Mouse (Mus musculus): Measurements from ENCODE around the gene Slc2a9. TPM values are rescaled to one million over a fixed set of nuclear protein-coding genes. Genes with fewer than 3 reads are reported as not detected.
A peak's percentile ranks its signal among the peaks of the same experiment; 100 is the strongest.

Slc2a9 gene
- polyA plus RNA-seq, 1 experiment from 2014 or later = 0.34 TPM

GRCm38 (mm10) chr5:38334582-38334981 lies 168.4 kb downstream of the Slc2a9 start:
- WGBS = 33% methylated on average over 1 of the region's 1 CpGs
- Histone ChIP-seq H3K27me3 (replicated peaks; ENCODE audit: low read depth, poor library complexity, severe bottlenecking) (no peaks in the 10 kb centered on the region), H3K4me1 (no peaks in the 10 kb centered on the region), H3K36me3 (replicated peaks) (no peaks in the 10 kb centered on the region), H3K4me3 (no peak overlapping the region), H3K9me3 (no peaks in the 10 kb centered on the region), H3K27ac (replicated peaks) (no peak overlapping the region)
- DNase-seq (ENCODE audit: low spot score) = no peak

- Histone ChIP-seq H3K36me3 (replicated peaks) (no peaks in the 10 kb centered on the region), H3K27me3 (replicated peaks; ENCODE audit: low read depth, poor library complexity, severe bottlenecking) (no peaks in the 10 kb centered on the region)
Measured at GRCm38 (mm10) chr5:38333381-38333780, 169.6 kb downstream of the Slc2a9 start.

GRCm38 (mm10) chr5:38318966-38319786 lies 183.8 kb downstream of the Slc2a9 start, which contains the start of gene Drd5:
Gene Drd5, plus strand, starts transcription at chr5:38319367.
- no peaks in the 10 kb centered on the region for H3K36me3 ChIP-seq (replicated peaks)
- WGBS = 2% methylated on average over 67 of the region's 67 CpGs
- H3K27ac ChIP-seq (replicated peaks) = no peak within 1 kb of the TSS; the same call in 1 of the 2 replicates
- no peaks in the 10 kb centered on the region for H3K9me3 ChIP-seq
- H3K4me3 ChIP-seq = peak within 1 kb of the TSS; percentile 63
- peaks cover 72% of the 10 kb centered on the region for H3K27me3 ChIP-seq (replicated peaks; ENCODE audit: low read depth, poor library complexity, severe bottlenecking)
- DNase-seq (ENCODE audit: low spot score) = peak; percentile 53
- peaks cover 18% of the 10 kb centered on the region for H3K4me1 ChIP-seq

More at GRCm38 (mm10) chr5:38333381-38333780, 169.6 kb downstream of the Slc2a9 start:
- no peak for DNase-seq (ENCODE audit: low spot score)
- Histone ChIP-seq H3K4me1 (no peaks in the 10 kb centered on the region), H3K9me3 (no peaks in the 10 kb centered on the region), H3K4me3 (no peak overlapping the region), H3K27ac (replicated peaks) (no peak overlapping the region)
- 76% methylated on average over 4 of the region's 4 CpGs for WGBS

- H3K9me3 ChIP-seq = no peaks in the 10 kb centered on the region
- peaks cover 7% of the 10 kb centered on the region; the same call in 1 of the 2 replicates for H3K4me1 ChIP-seq
- no peak for DNase-seq (ENCODE audit: low spot score)
- no peaks in the 10 kb centered on the region for H3K36me3 ChIP-seq (replicated peaks)
- H3K4me3 ChIP-seq = no peak overlapping the region
- H3K27ac ChIP-seq (replicated peaks) = no peak overlapping the region
- 72% methylated on average over 3 of the region's 3 CpGs for WGBS
- peaks cover 19% of the 10 kb centered on the region for H3K27me3 ChIP-seq (replicated peaks; ENCODE audit: low read depth, poor library complexity, severe bottlenecking)
Measured at GRCm38 (mm10) chr5:38309795-38310194, 193.1 kb downstream of the Slc2a9 start.

- Histone ChIP-seq H3K4me3 (no peak overlapping the region), H3K9me3 (no peaks in the 10 kb centered on the region), H3K27me3 (replicated peaks; ENCODE audit: low read depth, poor library complexity, severe bottlenecking) (peaks cover 19% of the 10 kb centered on the region), H3K36me3 (replicated peaks) (no peaks in the 10 kb centered on the region), H3K4me1 (peaks cover 7% of the 10 kb centered on the region; the same call in 1 of the 2 replicates), H3K27ac (replicated peaks) (no peak overlapping the region)
- 52% methylated on average over 5 of the region's 5 CpGs for WGBS
- DNase-seq (ENCODE audit: low spot score) = peak; percentile 52
Measured at GRCm38 (mm10) chr5:38308873-38309272, 194.1 kb downstream of the Slc2a9 start.

- Histone ChIP-seq H3K4me1 (peaks cover 12% of the 10 kb centered on the region; the same call in 1 of the 2 replicates), H3K27me3 (replicated peaks; ENCODE audit: low read depth, poor library complexity, severe bottlenecking) (peaks cover 23% of the 10 kb centered on the region), H3K4me3 (peak overlapping the region; percentile 51), H3K36me3 (replicated peaks) (no peaks in the 10 kb centered on the region), H3K27ac (replicated peaks) (no peak overlapping the region), H3K9me3 (no peaks in the 10 kb centered on the region)
- WGBS = 9% methylated on average over 26 of the region's 26 CpGs
- peak; percentile 90 for DNase-seq (ENCODE audit: low spot score)
Measured at GRCm38 (mm10) chr5:38307255-38308101, 195.5 kb downstream of the Slc2a9 start.

GRCm38 (mm10) chr5:38305241-38305640 lies 197.7 kb downstream of the Slc2a9 start:
- Histone ChIP-seq H3K27ac (replicated peaks) (no peak overlapping the region), H3K27me3 (replicated peaks; ENCODE audit: low read depth, poor library complexity, severe bottlenecking) (peaks cover 29% of the 10 kb centered on the region), H3K4me1 (peaks cover 12% of the 10 kb centered on the region; the same call in 1 of the 2 replicates), H3K4me3 (no peak overlapping the region), H3K36me3 (replicated peaks) (no peaks in the 10 kb centered on the region), H3K9me3 (no peaks in the 10 kb centered on the region)
- DNase-seq (ENCODE audit: low spot score) = no peak
- 57% methylated on average over 2 of the region's 2 CpGs for WGBS

GRCm38 (mm10) chr5:38302651-38303050 lies 200.3 kb downstream of the Slc2a9 start:
- Histone ChIP-seq H3K9me3 (no peaks in the 10 kb centered on the region), H3K27me3 (replicated peaks; ENCODE audit: low read depth, poor library complexity, severe bottlenecking) (peaks cover 10% of the 10 kb centered on the region; the same call in 1 of the 2 replicates), H3K36me3 (replicated peaks) (no peaks in the 10 kb centered on the region), H3K4me1 (peaks cover 14% of the 10 kb centered on the region; the same call in 1 of the 2 replicates), H3K27ac (replicated peaks) (no peak overlapping the region), H3K4me3 (no peak overlapping the region)
- DNase-seq (ENCODE audit: low spot score) = no peak
- 46% methylated on average over 12 of the region's 12 CpGs for WGBS

- no peaks in the 10 kb centered on the region for H3K9me3 ChIP-seq
- peaks cover 10% of the 10 kb centered on the region; the same call in 1 of the 2 replicates for H3K27me3 ChIP-seq (replicated peaks; ENCODE audit: low read depth, poor library complexity, severe bottlenecking)
- 91% methylated on average over 12 of the region's 12 CpGs for WGBS
- DNase-seq (ENCODE audit: low spot score) = no peak
- no peak overlapping the region for H3K27ac ChIP-seq (replicated peaks)
- peaks cover 14% of the 10 kb centered on the region; the same call in 1 of the 2 replicates for H3K4me1 ChIP-seq
- H3K36me3 ChIP-seq (replicated peaks) = no peaks in the 10 kb centered on the region
- H3K4me3 ChIP-seq = no peak overlapping the region
Measured at GRCm38 (mm10) chr5:38301761-38302411, 201.1 kb downstream of the Slc2a9 start.

Other genes with a start within 250 kb of the Slc2a9 start
- gene Tmem128, start 243.0 kb downstream of the Slc2a9 start, polyA plus RNA-seq (2016; fragmentation: Nextera tagmentation; extraction: Ambion mirVana) = 71.4 and 75.8 TPM in 2 replicates
- 0.45 and 0.60 TPM in 2 replicates for gene Otop1, start 227.2 kb downstream of the Slc2a9 start, polyA plus RNA-seq (2016; fragmentation: Nextera tagmentation; extraction: Ambion mirVana)
- gene Drd5, start 183.8 kb downstream of the Slc2a9 start, polyA plus RNA-seq (2016; fragmentation: Nextera tagmentation; extraction: Ambion mirVana) = 0.05 and 0.09 TPM in 2 replicates
- 200 and 203 TPM in 2 replicates for gene Wdr1, start 60.1 kb upstream of the Slc2a9 start, polyA plus RNA-seq (2016; fragmentation: Nextera tagmentation; extraction: Ambion mirVana)
- gene Zfp518b, start 181.7 kb upstream of the Slc2a9 start, polyA plus RNA-seq (2016; fragmentation: Nextera tagmentation; extraction: Ambion mirVana) = 42.3 and 43.1 TPM in 2 replicates

Data from embryonic facial prominence, embryonic 10.5 days (tissue).